Mouse (Mus musculus): ENCODE measurements around the gene Ddx17. TPM values are rescaled to one million over a fixed set of nuclear protein-coding genes. Genes with fewer than 3 reads are reported as not detected.

Ddx17 gene
- polyA plus RNA-seq, 1 experiment = 86.5 TPM

DNA sequence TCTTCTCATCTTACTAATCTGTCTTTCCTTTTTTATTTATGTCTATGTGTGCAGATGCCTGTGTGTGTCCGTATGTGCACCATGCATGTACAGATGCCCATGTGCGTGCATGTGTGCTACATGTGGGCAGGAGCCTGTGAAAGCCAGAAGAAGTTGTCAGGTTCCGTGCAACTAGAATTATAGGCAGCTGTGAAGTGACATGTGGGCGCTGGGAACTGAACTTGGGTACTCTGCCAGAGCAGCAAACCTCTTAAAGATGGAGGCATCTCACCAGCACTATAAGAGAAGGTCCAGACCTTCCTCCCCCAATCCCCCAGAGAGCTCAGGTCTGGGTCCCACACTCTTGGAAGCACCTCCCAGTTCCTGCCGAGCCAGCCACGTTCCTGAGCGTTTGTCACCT is 40.1 kb downstream of the Ddx17 start:
- no peak for TF ChIP-seq GATA1 (IDR thresholded peaks at IDR 0.05; ENCODE audit: low read length)

DNA sequence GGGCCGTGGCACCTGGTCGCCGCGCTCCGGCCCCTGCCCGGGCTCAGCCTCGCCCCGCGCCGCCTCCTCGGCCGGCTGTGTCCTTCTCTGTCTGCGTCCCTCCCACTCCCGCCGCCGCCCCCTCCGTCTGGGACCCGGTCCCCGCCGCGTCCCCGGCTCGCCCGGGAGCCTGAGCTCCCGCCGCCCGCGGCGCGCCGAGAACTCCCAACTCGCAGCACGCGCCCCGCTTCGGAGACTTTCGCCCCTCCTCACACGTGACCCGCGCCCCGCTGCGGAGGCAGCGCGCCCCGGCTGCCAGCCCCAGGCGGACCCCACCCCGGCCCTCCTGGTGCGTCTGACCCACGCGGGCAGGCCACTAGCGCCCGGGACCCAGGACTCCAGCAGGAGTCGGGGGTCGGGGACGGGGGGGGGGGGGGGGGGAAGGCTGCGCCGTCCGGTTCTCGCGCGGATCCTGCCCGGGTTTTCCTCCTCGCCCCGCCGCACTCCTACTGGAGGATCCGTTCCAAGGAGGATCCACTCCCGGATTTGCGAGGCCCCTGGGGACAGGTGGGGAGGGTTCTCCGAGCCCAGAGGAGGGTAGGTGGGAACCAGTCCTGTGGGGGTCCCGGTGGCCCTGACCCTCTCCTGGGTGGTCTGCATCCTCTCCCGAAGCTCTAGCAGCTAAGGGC is 40.8 kb downstream of the Ddx17 start:
- no peak for TF ChIP-seq GATA1 (IDR thresholded peaks at IDR 0.05; ENCODE audit: low read length)

- TF ChIP-seq GATA1 (IDR thresholded peaks at IDR 0.05; ENCODE audit: low read length) = no peak
Observed at GRCm38 (mm10) chr15:79504707-79505452, 41.7 kb downstream of the Ddx17 start, which contains the start of gene Kcnj4. Gene Kcnj4 (minus strand): TSS chr15:79505241.

- no peak for TF ChIP-seq GATA1 (IDR thresholded peaks at IDR 0.05; ENCODE audit: low read length)
Observed at GRCm38 (mm10) chr15:79503438-79503837, 43.1 kb downstream of the Ddx17 start.

DNA sequence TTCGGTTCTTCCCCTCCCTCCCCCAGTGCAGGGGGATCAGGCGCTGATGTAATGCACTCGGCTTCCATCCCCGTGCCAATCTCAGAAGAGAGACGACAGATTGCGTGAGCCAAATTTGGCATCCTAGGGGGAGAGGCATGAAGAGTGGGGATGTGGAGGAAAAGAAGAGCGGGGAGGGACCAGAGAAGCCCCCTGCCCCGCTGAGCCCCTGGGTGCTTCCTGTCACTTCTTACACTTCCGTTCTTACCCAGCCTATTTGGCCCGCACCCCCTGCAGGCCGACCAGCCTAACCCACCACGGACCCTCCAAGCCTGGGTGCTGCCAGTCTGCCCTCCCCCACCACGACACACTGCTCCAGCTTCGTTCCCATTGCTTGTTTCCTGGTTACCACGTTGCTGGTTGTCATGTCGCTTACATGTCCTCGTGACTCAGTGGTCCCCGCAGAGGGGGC is 43.6 kb downstream of the Ddx17 start:
- no peak for TF ChIP-seq GATA1 (IDR thresholded peaks at IDR 0.05; ENCODE audit: low read length)

DNA sequence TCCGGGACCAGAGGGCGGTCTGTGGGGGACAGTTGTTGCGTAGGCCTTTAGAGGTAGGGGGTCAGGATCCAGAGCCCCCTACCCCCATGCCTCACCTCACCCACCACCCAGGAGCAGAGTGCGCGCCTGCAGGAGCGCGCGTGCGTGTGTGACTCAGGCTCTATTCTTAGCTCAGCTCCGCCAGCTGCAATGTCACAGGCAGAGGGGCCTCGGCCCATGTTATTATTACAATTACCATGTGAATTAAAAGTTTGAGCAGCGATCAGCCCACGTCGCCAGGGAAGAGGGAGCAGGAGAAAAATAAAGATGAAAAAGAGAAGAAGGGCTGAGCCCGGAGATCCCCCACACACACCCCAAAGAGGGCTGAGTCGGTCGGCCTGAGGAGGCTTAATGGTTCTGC is 46.4 kb downstream of the Ddx17 start:
- no peak for TF ChIP-seq GATA1 (IDR thresholded peaks at IDR 0.05; ENCODE audit: low read length)

DNA sequence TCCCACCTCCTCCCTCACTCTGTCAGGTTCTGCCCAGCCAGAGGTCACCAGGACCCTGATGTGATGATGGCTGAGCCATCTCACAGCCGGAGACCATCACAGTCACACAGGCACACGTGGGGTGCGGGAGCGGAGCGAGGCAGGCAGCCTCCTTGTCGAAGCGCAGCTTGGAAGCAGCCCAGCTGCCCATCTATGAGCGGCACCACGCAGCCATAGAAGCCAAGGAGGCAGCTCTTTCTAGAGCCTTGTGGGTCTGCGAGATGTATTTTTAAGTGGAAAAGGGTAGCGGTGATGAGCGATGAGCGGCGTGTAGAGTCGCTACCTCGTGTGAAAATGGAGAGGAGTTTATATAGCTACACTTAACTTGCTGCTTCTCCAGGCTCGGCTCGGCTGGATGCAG is 53.0 kb downstream of the Ddx17 start:
- TF ChIP-seq GATA1 (IDR thresholded peaks at IDR 0.05; ENCODE audit: low read length) = no peak

DNA sequence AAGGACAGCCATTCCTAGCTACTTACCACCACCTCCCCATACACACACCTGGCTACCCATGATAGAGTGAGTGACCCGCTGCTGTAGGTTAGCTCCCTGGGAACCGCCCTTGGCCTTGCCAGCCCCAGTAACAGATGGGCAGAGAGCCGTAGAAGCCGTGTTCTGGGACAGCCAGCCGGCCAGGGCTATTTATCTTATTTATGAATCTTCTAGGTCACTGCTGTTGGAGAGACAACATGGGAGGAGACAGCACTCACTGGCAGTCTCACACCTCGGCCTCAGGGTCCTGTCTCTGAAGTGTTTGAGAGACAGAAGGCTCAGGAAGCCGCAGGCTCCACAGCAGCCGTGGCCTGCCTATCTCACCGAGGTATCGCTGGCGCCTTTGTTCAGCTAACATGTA is 57.1 kb downstream of the Ddx17 start:
- no peak for TF ChIP-seq GATA1 (IDR thresholded peaks at IDR 0.05; ENCODE audit: low read length)

DNA sequence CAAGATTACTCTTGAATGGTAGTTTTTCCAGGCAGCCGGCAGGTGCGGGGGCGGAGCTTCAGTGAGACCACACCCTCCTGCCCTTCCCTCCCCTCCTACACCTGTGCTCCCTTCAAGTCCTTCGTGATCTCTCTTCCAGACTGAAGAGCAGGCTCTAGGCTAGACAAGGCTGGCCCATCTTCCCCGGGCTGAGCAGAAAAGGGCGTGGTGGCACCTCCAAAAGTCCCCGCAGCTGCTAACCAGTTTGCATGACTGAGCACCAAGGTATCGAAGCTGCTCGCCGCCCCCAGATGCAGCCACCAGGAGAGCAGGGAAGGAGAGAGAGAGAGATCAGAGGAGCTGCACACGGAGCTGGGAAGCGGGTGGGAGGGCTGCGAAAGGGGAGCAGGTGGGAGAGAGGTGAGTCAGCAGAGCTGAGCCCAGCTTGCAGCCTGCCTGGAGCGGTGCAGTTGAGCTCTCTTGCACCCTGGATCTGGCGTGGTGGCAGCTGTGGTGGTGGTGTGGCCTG is 65.3 kb downstream of the Ddx17 start:
- no peak for TF ChIP-seq GATA1 (IDR thresholded peaks at IDR 0.05; ENCODE audit: low read length)

Other genes with a start within 250 kb of the Ddx17 start
- 25.1 and 27.0 TPM in 2 replicates for gene Pla2g6, start 218.4 kb downstream of the Ddx17 start, polyA plus RNA-seq (2012)
- gene Maff, start 200.1 kb downstream of the Ddx17 start, polyA plus RNA-seq (2012) = 3.6 and 4.1 TPM in 2 replicates
- gene Tmem184b, start 143.2 kb downstream of the Ddx17 start, polyA plus RNA-seq (2012) = 18.0 and 25.1 TPM in 2 replicates
- not detected in 2 replicates for gene Csnk1e, start 91.2 kb downstream of the Ddx17 start, polyA plus RNA-seq (2012)
- not detected in 2 replicates for gene Kcnj4, start 41.5 kb downstream of the Ddx17 start, polyA plus RNA-seq (2012)
- not detected in 2 replicates for gene Kdelr3, start 30.3 kb downstream of the Ddx17 start, polyA plus RNA-seq (2012)
- not detected in 2 replicates for gene Dmc1, start 58.4 kb upstream of the Ddx17 start, polyA plus RNA-seq (2012)
- 0.13 TPM in 1 of 2 replicates, not detected in the other for gene Fam227a, start 112.2 kb upstream of the Ddx17 start, polyA plus RNA-seq (2012)
- gene Cby1, start 112.5 kb upstream of the Ddx17 start, polyA plus RNA-seq (2012) = 95.3 and 121 TPM in 2 replicates
- gene Tomm22, start 124.1 kb upstream of the Ddx17 start, polyA plus RNA-seq (2012) = 168 and 172 TPM in 2 replicates
- 27.5 and 38.9 TPM in 2 replicates for gene Josd1, start 141.2 kb upstream of the Ddx17 start, polyA plus RNA-seq (2012)
- 126 and 161 TPM in 2 replicates for gene Gtpbp1, start 144.1 kb upstream of the Ddx17 start, polyA plus RNA-seq (2012)
- 28.7 and 33.4 TPM in 2 replicates for gene Sun2, start 195.8 kb upstream of the Ddx17 start, polyA plus RNA-seq (2012)
- 21.8 and 30.7 TPM in 2 replicates for gene Dnal4, start 231.1 kb upstream of the Ddx17 start, polyA plus RNA-seq (2012)

Data from G1E-ER4 (cell line).